Mouse (Mus musculus) heart, embryonic 13.5 days (tissue): ENCODE results near the gene Ercc1. TPM values are rescaled to one million over a fixed set of nuclear protein-coding genes. Genes with fewer than 3 reads are reported as not detected.
A peak's percentile ranks its signal among the peaks of the same experiment; 100 is the strongest.

Source experiments
- ATAC-seq: fragments of 200-750 bp; cut with Nextera tagmentation; 2 replicates; pipeline ENCODE4 v1.8.0; 2017; ENCODE audit warnings: moderate TSS enrichment; ENCODE audit not compliant: insufficient number of reproducible peaks, low FRiP score, low TSS enrichment; ENCODE audit errors: extremely low read depth
- H3K27ac ChIP-seq: fragments of 300-500 bp; sonication (generic); replicated peaks from 2 replicates; pipeline ENCODE4 v1.5.1; 2015; ENCODE audit warnings: moderate library complexity, mild to moderate bottlenecking, inconsistent platforms
- H3K27me3 ChIP-seq: fragments of 300-500 bp; sonication (generic); replicated peaks from 2 replicates; pipeline ENCODE4 v1.6.1; 2015; ENCODE audit warnings: mild to moderate bottlenecking, inconsistent platforms
- H3K36me3 ChIP-seq: fragments of 300-500 bp; sonication (generic); 2 replicates; pipeline ENCODE4 v1.6.1; 2015; ENCODE audit warnings: mild to moderate bottlenecking, inconsistent platforms
- H3K4me1 ChIP-seq: fragments of 300-500 bp; sonication (generic); 2 replicates; pipeline ENCODE4 v1.6.1; 2015; ENCODE audit warnings: inconsistent platforms
- H3K4me2 ChIP-seq: fragments of 300-500 bp; sonication (generic); 2 replicates; pipeline ENCODE4 v1.6.1; 2015; ENCODE audit warnings: inconsistent platforms, mild to moderate bottlenecking, moderate library complexity
- H3K4me3 ChIP-seq: fragments of 300-500 bp; sonication (generic); 2 replicates; pipeline ENCODE4 v1.5.1; 2015; ENCODE audit warnings: moderate library complexity, mild to moderate bottlenecking, inconsistent platforms
- H3K9ac ChIP-seq: fragments of 300-500 bp; sonication (generic); 2 replicates; pipeline ENCODE4 v1.6.1; 2015; ENCODE audit warnings: inconsistent platforms, mild to moderate bottlenecking, moderate library complexity
- H3K9me3 ChIP-seq: fragments of 300-500 bp; sonication (generic); 2 replicates; pipeline ENCODE4 v1.6.1; 2016; ENCODE audit warnings: inconsistent platforms
- WGBS: fragments of 180-500 bp; shearing (Covaris S2); methylation state at CpG from one replicate; pipeline ENCODE4 v1.1.7; 2015; ENCODE audit warnings: mixed read lengths; 5-methylcytosine and 5-hydroxymethylcytosine counted together
- microRNA counts: library from miRNA; unstranded; fragments of <30 nt; microRNA quantifications from one replicate; lab custom pipeline; 2016
- microRNA-seq: library from miRNA; unstranded; fragments of <30 nt; microRNA quantifications from one replicate; pipeline ENCODE4, GENCODE M21; 2016
- polyA plus RNA-seq: library from polyadenylated mRNA; unstranded; fragments of >200 nt; fragmentation: Nextera tagmentation; extraction: Ambion mirVana; gene quantifications from 2 replicates; pipeline ENCODE4 v1.2.1, GENCODE M21; 2015

Gene Ercc1
- polyA plus RNA-seq, 1 experiment from 2014 or later = 62.7 TPM

DNA sequence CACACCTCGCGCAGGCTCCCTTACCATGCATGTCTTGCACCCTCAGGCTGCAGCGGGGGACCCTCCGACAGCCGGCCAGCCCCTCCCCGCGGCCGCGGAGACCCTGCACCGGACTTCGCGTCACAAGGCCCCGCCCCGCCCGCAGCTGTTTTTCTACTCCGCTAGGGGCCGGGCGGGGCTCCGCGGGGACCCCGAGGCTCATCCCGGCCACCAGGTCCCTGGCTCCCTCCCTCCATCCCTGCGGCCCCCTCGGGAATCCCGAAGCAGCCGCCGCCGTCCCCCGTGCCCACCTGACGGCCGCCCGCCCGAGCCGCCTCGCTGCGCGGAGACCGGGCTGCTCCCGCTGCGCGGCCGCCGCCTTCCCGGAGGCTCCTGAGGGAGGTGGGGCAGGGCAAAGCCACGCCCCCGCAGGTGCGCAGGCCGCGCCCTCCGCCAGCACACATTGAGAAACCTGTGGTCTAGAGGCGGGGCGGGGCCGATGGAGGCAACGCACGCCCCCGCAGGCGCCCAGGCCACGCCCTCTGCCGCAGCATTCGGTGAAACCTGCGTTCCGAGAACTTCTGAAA lies 59.2 kb downstream of the Ercc1 start, which contains the start of gene Klc3:
TSS of gene Klc3 (minus strand) at position 374 of the 566 bp plus-strand sequence.
- Histone ChIP-seq H3K9ac (peak within 1 kb of the TSS; percentile 80), H3K4me3 (peak within 1 kb of the TSS; percentile 70), H3K27ac (no peak within 1 kb of the TSS), H3K9me3 (peaks cover 6% of the 10 kb centered on the region), H3K36me3 (no peaks in the 10 kb centered on the region), H3K27me3 (peaks cover 68% of the 10 kb centered on the region), H3K4me2 (peak within 1 kb of the TSS; percentile 98), H3K4me1 (peaks cover 23% of the 10 kb centered on the region)
- WGBS = 1% methylated on average over 62 of the region's 62 CpGs
- peak; percentile 66 for ATAC-seq

DNA sequence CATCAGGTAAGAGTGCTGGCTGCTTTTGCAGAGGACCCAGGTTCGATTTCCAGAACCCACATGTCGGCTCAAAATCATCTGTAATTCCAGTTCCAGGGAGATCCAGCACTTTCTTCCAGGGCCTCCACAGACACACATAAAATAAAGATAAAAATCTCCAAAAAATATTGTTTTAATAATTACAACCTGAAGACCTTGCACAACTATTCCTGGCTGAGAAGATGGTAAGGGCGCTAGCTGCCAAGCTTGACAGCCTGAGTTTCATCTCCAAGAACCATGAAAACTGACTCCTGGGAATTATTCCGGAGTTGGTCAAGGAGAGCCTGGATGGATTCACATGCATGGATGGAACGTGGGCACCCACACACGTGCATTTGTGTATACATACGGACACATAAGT lies 59.9 kb downstream of the Ercc1 start, which contains the start of gene Ckm:
TSS of gene Ckm (plus strand) at position 301 of the 400 bp plus-strand sequence.
- H3K9ac ChIP-seq = peak within 1 kb of the TSS; percentile 80
- peaks cover 61% of the 10 kb centered on the region for H3K27me3 ChIP-seq
- no peak for ATAC-seq
- H3K27ac ChIP-seq = no peak within 1 kb of the TSS
- H3K4me1 ChIP-seq = peaks cover 24% of the 10 kb centered on the region
- H3K36me3 ChIP-seq = no peaks in the 10 kb centered on the region
- WGBS = 47% methylated on average over 7 of the region's 7 CpGs
- peak within 1 kb of the TSS; percentile 98 for H3K4me2 ChIP-seq
- H3K4me3 ChIP-seq = peak within 1 kb of the TSS; percentile 70
- H3K9me3 ChIP-seq = peaks cover 6% of the 10 kb centered on the region

DNA sequence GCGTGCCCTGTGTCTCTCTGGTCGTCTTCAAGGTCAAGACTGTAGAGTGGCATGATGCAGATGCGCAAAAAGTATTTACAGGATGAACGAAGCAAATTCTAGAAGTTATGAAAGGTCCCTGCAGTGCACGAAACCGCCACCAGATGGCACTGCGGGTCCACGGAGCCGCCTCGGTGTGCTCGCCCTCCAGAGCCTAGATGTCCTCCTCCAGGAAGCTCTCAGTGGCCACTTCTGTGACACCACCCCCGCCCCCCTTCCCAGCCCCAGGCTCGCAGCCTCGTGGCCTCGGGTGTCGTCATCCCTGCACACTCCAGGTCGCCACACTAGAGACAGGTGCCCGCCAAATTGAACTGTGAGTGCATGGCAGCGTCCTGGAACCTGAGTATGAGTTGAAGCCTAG lies 60.8 kb downstream of the Ercc1 start:
- peaks cover 6% of the 10 kb centered on the region for H3K9me3 ChIP-seq
- no peaks in the 10 kb centered on the region for H3K36me3 ChIP-seq
- H3K4me1 ChIP-seq = peaks cover 27% of the 10 kb centered on the region
- 0 out of 2 replicates have a peak overlapping the region, but pooled peaks have one; percentile 19 for H3K4me3 ChIP-seq
- peak overlapping the region; percentile 52 for H3K4me2 ChIP-seq
- 0 out of 2 replicates have a peak overlapping the region, but pooled peaks have one; percentile 61 for H3K9ac ChIP-seq
- H3K27ac ChIP-seq = no peak overlapping the region
- 2% methylated on average over 19 of the region's 19 CpGs for WGBS
- H3K27me3 ChIP-seq = peaks cover 54% of the 10 kb centered on the region
- ATAC-seq = no peak; the same call in 1 of the 2 replicates

MicroRNAs within 50 kb of the gene (microRNA counts, 519-probe panel; counts per million panel counts)
- 209 counts per million, percentile 61 among the panel's probes with 10 or more counts for microRNA mmu-miR-343 (lab: Ali Mortazavi, UCI)

Small RNA genes within 50 kb of the gene (microRNA-seq; reads per million reads assigned to microRNA genes)
- gene Mir343 = not detected

Other genes starting within 250 kb of the Ercc1 start
- 1.2 and 2.1 TPM in 2 replicates for gene Gm4969, start 226.4 kb upstream of the Ercc1 start, polyA plus RNA-seq
- 8.0 and 8.6 TPM in 2 replicates for gene Fbxo46, start 224.9 kb upstream of the Ercc1 start, polyA plus RNA-seq
- 9.5 and 9.7 TPM in 2 replicates for gene Qpctl, start 195.5 kb upstream of the Ercc1 start, polyA plus RNA-seq
- gene Snrpd2, start 195.1 kb upstream of the Ercc1 start, polyA plus RNA-seq = 107 and 113 TPM in 2 replicates
- gene Gipr, start 178.7 kb upstream of the Ercc1 start, polyA plus RNA-seq = 9.9 and 14.6 TPM in 2 replicates
- gene Eml2, start 168.4 kb upstream of the Ercc1 start, polyA plus RNA-seq = 15.8 and 20.6 TPM in 2 replicates
- gene Gpr4, start 132.2 kb upstream of the Ercc1 start, polyA plus RNA-seq = 1.7 and 1.8 TPM in 2 replicates
- gene Opa3, start 116.4 kb upstream of the Ercc1 start, polyA plus RNA-seq = 35.2 and 38.4 TPM in 2 replicates
- 81.2 and 81.7 TPM in 2 replicates for gene Vasp, start 73.0 kb upstream of the Ercc1 start, polyA plus RNA-seq
- not detected in 2 replicates for gene Ppm1n, start 64.7 kb upstream of the Ercc1 start, polyA plus RNA-seq
- 26.1 and 29.3 TPM in 2 replicates for gene Rtn2, start 62.2 kb upstream of the Ercc1 start, polyA plus RNA-seq
- 0.14 and 0.16 TPM in 2 replicates for gene Fosb, start 34.7 kb upstream of the Ercc1 start, polyA plus RNA-seq
- gene Cd3eap, start 14.7 kb downstream of the Ercc1 start, polyA plus RNA-seq = 17.4 and 19.8 TPM in 2 replicates
- 12.8 and 13.0 TPM in 2 replicates for gene Ppp1r13l, start 15.0 kb downstream of the Ercc1 start, polyA plus RNA-seq
- gene Ercc2, start 37.2 kb downstream of the Ercc1 start, polyA plus RNA-seq = 11.8 and 12.2 TPM in 2 replicates
- gene Klc3, start 59.3 kb downstream of the Ercc1 start, polyA plus RNA-seq = 4.8 and 5.5 TPM in 2 replicates
- 284 and 345 TPM in 2 replicates for gene Ckm, start 60.0 kb downstream of the Ercc1 start, polyA plus RNA-seq
- gene Mark4, start 114.0 kb downstream of the Ercc1 start, polyA plus RNA-seq = 6.5 and 7.5 TPM in 2 replicates
- gene Exoc3l2, start 118.6 kb downstream of the Ercc1 start, polyA plus RNA-seq = 1.1 and 1.2 TPM in 2 replicates
- 1.5 TPM in 2 replicates for gene Bloc1s3, start 163.6 kb downstream of the Ercc1 start, polyA plus RNA-seq
- 71.4 and 77.4 TPM in 2 replicates for gene Trappc6a, start 163.6 kb downstream of the Ercc1 start, polyA plus RNA-seq
- gene Nkpd1, start 173.1 kb downstream of the Ercc1 start, polyA plus RNA-seq = 0.06 TPM in 1 of 2 replicates, not detected in the other
- 15.0 and 17.2 TPM in 2 replicates for gene Ppp1r37, start 218.3 kb downstream of the Ercc1 start, polyA plus RNA-seq
- 0.12 and 0.32 TPM in 2 replicates for gene Zfp296, start 232.5 kb downstream of the Ercc1 start, polyA plus RNA-seq
- gene Gemin7, start 232.8 kb downstream of the Ercc1 start, polyA plus RNA-seq = 114 and 134 TPM in 2 replicates